Mouse (Mus musculus) adrenal gland, adult 18-20 months (tissue): ENCODE results near the gene Gm10031. TPM values are rescaled to one million over a fixed set of nuclear protein-coding genes. Genes with fewer than 3 reads are reported as not detected.
"Not testable (repeated sequence)": the region's sequence is repeated elsewhere in the genome, so short reads cannot be mapped to it uniquely, and the experiment has no call there.

Experiments used
- DNase-seq, 2 experiments: peaks; one replicate each; pipeline ENCODE4 v3.0.0; 2021 to 2022; ENCODE audit warnings: low spot score in 2 of 2
- long read RNA-seq, 2 experiments: library from polyadenylated mRNA; stranded (forward); transcript quantifications; one replicate each; pipeline ENCODE4 v2.0.0; 2021
- total RNA-seq, 2 experiments: library from RNA; stranded (reverse); gene quantifications; 1 replicate in 1 of 2; 2 replicates in 1 of 2; pipeline ENCODE4 v1.2.3; 2021

Gene Gm10031
- total RNA-seq: 10 to 100 TPM; 39.7 to 42.8 TPM
- long read RNA-seq, experiment 1, partial matches to known transcripts: 0 of 1 reads
- long read RNA-seq, experiment 1, other reads (novel, unspliced or antisense): 0 of 1 reads
- long read RNA-seq, experiment 2, transcript Gm10031-201 (1 exons, 2,653 nt): major isoform, 14 of 15 reads
- long read RNA-seq, experiment 2, partial matches to known transcripts: 0 of 15 reads
- long read RNA-seq, experiment 2, other reads (novel, unspliced or antisense): 1 of 15 reads

DNA sequence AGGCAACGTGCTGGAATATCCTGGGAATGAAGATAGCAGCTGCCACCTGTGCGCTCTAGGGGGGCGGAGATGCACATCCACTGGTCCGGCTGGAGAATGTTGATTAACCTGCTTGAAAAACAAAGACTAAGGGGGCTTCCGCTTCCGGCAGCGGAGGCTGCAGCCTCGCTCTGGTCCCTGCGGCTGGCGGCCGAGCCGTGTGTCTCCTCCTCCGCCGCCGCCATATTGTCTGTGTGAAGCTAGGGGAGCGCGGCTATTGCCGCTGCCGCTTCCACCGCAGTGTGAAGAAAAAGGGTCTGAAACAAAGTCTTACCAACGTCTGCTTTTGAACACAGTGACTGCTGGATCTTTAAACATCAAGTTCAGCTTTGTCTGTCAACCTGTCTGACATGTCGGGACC, at the start of gene Gm10031:
Gene Gm10031 (plus strand): TSS at position 171 of the 400 bp plus-strand sequence.
- DNase-seq: not testable (repeated sequence)

- no peak for DNase-seq
Observed at GRCm38 (mm10) chr1:156474854-156475253, 49.0 kb upstream of the Gm10031 start.

- DNase-seq: no peak
Observed at GRCm38 (mm10) chr1:156476016-156476415, 47.8 kb upstream of the Gm10031 start.

- DNase-seq: no peak
Observed at GRCm38 (mm10) chr1:156476535-156476934, 47.3 kb upstream of the Gm10031 start.

GRCm38 (mm10) chr1:156481826-156482225, 42.0 kb upstream of the Gm10031 start:
- DNase-seq: no peak

- DNase-seq: no peak
Observed at GRCm38 (mm10) chr1:156487498-156487897, 36.3 kb upstream of the Gm10031 start.

DNA sequence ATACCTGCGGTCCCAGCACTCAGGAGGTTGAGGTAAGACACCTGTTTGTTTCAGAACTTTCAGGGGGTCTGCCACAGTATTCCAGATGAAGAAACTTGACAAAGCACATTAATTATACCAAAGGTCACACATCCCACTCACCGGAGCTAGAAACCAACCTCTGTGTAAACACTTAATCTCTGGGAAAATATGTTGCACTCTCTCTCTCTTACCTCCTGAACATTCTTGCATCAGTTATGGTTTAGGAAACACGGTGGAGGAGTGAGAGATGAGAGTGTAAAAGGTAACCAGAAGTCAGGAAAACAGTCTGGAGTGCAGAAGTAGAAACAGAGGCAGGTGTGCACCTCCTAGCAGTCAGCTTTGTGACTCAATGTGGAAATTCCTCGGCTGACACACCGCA, 35.8 kb upstream of the Gm10031 start:
- DNase-seq: no peak

GRCm38 (mm10) chr1:156491226-156491796, 32.5 kb upstream of the Gm10031 start:
- no peak for DNase-seq

DNA sequence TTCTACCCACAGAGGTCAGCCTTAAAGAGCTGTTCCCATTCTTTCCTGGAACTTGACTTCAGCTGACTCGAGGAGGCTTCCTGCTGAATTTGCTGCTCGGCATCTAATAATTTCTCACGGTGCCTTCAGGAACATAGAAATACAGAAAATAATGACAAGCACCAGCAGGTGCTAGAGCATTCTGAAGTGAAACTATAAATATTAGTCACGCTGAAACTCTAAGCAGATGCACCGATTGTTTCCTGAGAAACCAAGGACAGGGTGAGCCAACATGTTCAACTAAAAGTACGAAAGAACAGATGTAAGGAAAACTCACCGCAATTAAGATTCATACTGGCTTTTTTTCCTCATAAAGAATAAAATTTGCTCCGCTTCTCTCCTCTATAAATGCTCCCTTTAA, 28.8 kb upstream of the Gm10031 start:
- DNase-seq: no peak

GRCm38 (mm10) chr1:156496910-156497309, 26.9 kb upstream of the Gm10031 start:
- no peak for DNase-seq

GRCm38 (mm10) chr1:156504945-156505523, 18.8 kb upstream of the Gm10031 start:
- no peak for DNase-seq

- no peak for DNase-seq
Observed at GRCm38 (mm10) chr1:156505901-156506300, 17.9 kb upstream of the Gm10031 start.

DNA sequence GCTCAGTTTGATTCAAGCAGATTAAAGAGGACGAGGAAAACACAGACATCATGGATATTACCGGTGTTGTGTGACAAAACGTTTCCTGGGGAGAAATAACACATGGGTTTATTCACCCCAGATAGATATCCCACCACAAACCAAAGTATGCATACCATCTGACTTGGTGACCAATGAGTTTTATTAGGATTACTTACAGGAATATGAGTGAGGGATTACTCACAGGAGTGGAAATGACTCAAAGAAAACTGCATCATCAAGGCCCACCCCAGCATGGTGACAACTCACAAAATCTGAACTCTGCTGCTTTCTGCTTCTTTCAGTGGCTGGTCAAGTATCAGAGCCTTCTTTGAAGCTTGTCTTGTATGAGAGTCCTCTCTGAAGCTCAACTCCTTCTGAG, 16.1 kb upstream of the Gm10031 start:
- no peak for DNase-seq

- no peak for DNase-seq
Observed at GRCm38 (mm10) chr1:156520136-156520780, 3.6 kb upstream of the Gm10031 start.

GRCm38 (mm10) chr1:156521796-156522517, 1.9 kb upstream of the Gm10031 start:
- DNase-seq: peak; percentile 25 to 26

DNA sequence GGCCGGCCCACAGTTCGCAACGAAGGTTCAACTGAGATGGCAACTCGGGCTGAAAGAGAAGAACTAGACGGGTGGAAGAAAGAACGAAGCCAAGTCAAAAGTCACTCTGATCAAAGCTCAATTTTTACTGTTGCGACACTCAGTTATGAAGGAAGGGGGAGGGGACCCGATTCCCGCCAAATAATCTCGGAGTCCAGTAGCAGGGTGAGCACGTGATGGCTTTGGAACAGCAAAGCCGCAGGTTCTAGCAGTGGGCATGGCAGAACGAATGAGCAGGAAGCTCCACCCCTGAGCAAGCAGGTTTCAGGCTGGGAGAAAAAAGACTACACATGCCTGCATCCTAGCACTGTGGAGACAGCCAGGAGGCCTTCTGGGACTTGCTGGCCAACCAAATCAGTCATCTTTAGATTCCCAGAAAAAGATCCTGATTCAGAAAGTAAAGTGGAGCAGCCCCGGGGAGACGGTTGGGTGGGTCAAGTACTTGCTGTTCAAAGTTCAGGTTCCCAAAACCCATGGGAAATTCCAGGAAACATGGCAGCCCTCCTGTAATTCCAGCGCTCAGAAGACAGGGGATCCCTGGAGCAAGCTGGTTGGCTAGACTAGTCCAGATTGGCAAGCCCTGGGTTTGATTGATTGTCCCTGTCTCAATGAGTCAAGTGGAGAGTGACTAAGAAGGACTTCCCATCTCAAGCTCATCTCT, 8.8 kb downstream of the Gm10031 start:
- not testable (repeated sequence) for DNase-seq

DNA sequence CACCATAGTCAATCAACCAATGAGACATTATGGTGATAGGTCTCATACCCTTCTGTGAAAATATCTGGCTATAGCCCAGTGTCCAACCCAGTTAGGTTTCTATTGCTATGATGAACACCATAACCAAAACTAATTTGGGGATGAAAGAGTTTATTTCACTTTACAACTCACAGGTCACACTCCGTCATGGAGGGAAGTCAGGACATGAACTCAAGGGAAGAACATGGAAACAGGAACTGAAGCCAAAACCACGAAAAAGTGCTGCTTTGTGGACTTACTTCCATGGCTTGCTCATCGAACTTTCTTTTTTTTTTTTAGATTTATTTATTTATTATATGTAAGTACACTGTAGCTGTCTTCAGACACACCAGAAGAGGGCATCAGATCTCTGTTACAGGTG, 9.7 kb downstream of the Gm10031 start:
- DNase-seq: no peak

GRCm38 (mm10) chr1:156533911-156534310, 10.1 kb downstream of the Gm10031 start:
- DNase-seq: no peak

DNA sequence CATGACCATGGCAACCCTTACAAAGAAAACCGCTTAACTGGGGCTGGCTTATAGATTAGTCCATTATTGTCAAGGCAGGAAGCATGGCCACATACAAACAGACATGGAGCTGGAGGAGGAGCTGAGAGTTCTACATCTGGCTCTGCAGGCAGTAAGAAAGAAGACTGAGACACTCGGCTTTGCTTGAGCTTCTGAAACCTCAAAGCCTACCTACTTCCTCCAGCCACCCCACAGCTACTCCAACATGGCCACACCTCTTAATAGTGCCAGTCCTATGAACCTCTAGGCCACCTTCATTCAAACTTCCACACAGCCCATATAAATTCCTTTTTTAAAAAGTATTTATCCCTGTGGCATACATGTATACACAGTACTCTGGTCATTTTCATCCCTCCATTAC, 13.2 kb downstream of the Gm10031 start:
- DNase-seq: no peak

GRCm38 (mm10) chr1:156537701-156538100, 13.9 kb downstream of the Gm10031 start:
- no peak for DNase-seq

DNA sequence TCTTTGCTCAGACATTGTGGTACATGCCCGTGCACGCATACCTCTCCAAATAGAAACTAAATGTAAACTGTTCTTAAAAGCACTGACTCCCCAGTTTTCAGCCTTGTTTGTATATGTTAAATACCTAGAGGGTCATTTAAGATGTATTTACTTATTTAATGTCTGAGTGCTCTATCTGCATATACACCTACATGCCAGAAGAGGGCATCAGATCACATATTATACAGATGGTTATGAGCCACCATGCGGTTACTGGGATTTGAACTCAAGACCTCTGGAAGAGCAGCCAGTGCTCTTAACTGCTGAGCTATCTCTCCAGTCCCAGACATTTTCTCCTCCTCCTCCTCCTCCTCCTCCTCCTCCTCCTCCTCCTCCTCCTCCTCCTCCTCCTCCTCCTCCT, 14.6 kb downstream of the Gm10031 start:
- DNase-seq: no peak
